Mouse (Mus musculus) midbrain, embryonic 12.5 days (tissue): Measurements from ENCODE around the gene Prss16. TPM values are rescaled to one million over a fixed set of nuclear protein-coding genes. Genes with fewer than 3 reads are reported as not detected.

Experiments
- ATAC-seq: fragments of 200-750 bp; cut with Nextera tagmentation; 2 replicates; pipeline ENCODE4 v1.8.0; 2017; ENCODE audit warnings: low read depth, moderate TSS enrichment, moderate library complexity; ENCODE audit not compliant: low FRiP score
- H3K27ac ChIP-seq: fragments of 300-500 bp; sonication (generic); replicated peaks from 2 replicates; pipeline ENCODE4 v1.5.1; 2016; ENCODE audit warnings: mild to moderate bottlenecking
- H3K27me3 ChIP-seq: fragments of 300-500 bp; sonication (generic); 2 replicates; pipeline ENCODE4 v1.6.1; 2016; ENCODE audit warnings: mild to moderate bottlenecking
- H3K36me3 ChIP-seq: fragments of 300-500 bp; sonication (generic); 2 replicates; pipeline ENCODE4 v1.6.1; 2016
- H3K4me1 ChIP-seq: fragments of 300-500 bp; sonication (generic); 2 replicates; pipeline ENCODE4 v1.6.1; 2016
- H3K4me2 ChIP-seq: fragments of 300-500 bp; sonication (generic); replicated peaks from 2 replicates; pipeline ENCODE4 v1.6.1; 2016; ENCODE audit warnings: mild to moderate bottlenecking, moderate library complexity
- H3K4me3 ChIP-seq: fragments of 300-500 bp; sonication (generic); 2 replicates; pipeline ENCODE4 v1.5.1; 2016; ENCODE audit warnings: mild to moderate bottlenecking
- H3K9ac ChIP-seq: fragments of 300-500 bp; sonication (generic); replicated peaks from 2 replicates; pipeline ENCODE4 v1.6.1; 2016; ENCODE audit warnings: mild to moderate bottlenecking, moderate library complexity
- H3K9me3 ChIP-seq: fragments of 300-500 bp; sonication (generic); 2 replicates; pipeline ENCODE4 v1.6.1; 2016; ENCODE audit warnings: mild to moderate bottlenecking
- WGBS: fragments of 180-500 bp; shearing (Covaris S2); methylation state at CpG from one replicate; pipeline ENCODE4 v1.1.7; 2016; 5-methylcytosine and 5-hydroxymethylcytosine counted together
- polyA plus RNA-seq: library from polyadenylated mRNA; unstranded; fragments of >200 nt; fragmentation: Nextera tagmentation; extraction: Ambion mirVana; gene quantifications from 2 replicates; pipeline ENCODE4 v1.2.1, GENCODE M21; 2016

Gene Prss16
- polyA plus RNA-seq, 1 experiment from 2014 or later, result not detected

DNA sequence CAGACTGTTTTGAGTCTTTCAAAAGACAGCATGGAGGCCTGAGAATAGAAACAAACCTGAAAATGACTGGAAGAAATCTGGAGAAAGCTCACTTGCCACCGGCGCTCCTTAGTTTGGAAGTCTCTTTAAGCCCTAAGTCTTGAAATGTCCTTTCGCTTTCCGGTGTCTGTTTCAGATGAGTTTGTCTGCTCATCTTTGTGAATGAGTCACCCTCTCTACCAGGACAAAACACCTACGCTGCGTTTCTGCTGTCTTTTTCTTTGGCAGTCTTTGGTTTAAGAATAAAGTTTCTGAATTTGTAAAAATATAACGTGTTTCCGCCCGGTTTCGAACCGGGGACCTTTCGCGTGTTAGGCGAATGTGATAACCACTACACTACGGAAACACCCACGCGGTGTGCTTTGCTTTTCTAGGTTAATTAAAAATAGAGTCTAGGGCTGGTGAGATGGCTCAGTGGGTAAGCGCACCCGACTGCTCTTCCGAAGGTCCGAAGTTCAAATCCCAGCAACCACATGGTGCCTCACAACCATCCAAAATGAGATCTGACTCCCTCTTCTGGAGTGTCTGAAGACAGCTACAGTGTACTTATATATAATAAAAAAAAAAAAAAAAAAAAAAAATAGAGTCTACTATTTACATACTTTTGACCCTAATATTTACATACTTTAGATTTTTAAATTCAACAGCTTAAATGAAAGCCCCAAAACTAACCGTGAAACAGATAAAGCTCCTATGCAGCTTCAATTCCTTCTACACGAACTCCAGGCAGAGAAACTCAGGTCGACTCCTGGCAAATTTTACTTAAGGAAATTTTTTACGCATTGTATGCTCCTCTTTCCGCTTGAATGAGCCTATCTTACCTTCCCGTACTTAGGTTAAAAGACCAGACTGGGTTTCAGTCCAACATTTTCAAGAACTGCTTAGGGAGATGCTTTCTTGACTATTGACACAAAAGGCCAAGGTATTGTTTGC lies 6.2 kb upstream of the Prss16 start:
- WGBS, result 15% methylated on average over 27 of the region's 27 CpGs

GRCm38 (mm10) chr13:22014411-22014845 lies 4.9 kb upstream of the Prss16 start:
- Histone ChIP-seq H3K4me3 (no peak overlapping the region), H3K9ac (no peak overlapping the region), H3K4me1 (no peaks in the 10 kb centered on the region), H3K27me3 (peaks cover 80% of the 10 kb centered on the region), H3K4me2 (peak overlapping the region; percentile 19; the same call in 1 of the 2 replicates), H3K9me3 (no peaks in the 10 kb centered on the region), H3K36me3 (no peaks in the 10 kb centered on the region), H3K27ac (no peak overlapping the region)
- WGBS, result 24% methylated on average over 17 of the region's 17 CpGs
- no peak for ATAC-seq

More for the DNA sequence above, 6.2 kb upstream of the Prss16 start:
- peak; percentile 29; the same call in 1 of the 2 replicates for ATAC-seq
- H3K9me3 ChIP-seq, result no peaks in the 10 kb centered on the region
- no peak overlapping the region for H3K4me2 ChIP-seq
- H3K9ac ChIP-seq, result no peak overlapping the region
- H3K27ac ChIP-seq, result no peak overlapping the region
- H3K4me1 ChIP-seq, result peaks cover 5% of the 10 kb centered on the region
- H3K27me3 ChIP-seq, result peaks cover 79% of the 10 kb centered on the region
- H3K36me3 ChIP-seq, result no peaks in the 10 kb centered on the region
- H3K4me3 ChIP-seq, result no peak overlapping the region

- Histone ChIP-seq H3K4me2 (peak overlapping the region; percentile 19; the same call in 1 of the 2 replicates), H3K27ac (no peak overlapping the region), H3K4me3 (no peak overlapping the region), H3K9ac (no peak overlapping the region), H3K36me3 (no peaks in the 10 kb centered on the region), H3K27me3 (peaks cover 80% of the 10 kb centered on the region), H3K4me1 (no peaks in the 10 kb centered on the region), H3K9me3 (no peaks in the 10 kb centered on the region)
- 17% methylated on average over 13 of the region's 13 CpGs for WGBS
- no peak for ATAC-seq
Measured at GRCm38 (mm10) chr13:22013716-22014115, 4.2 kb upstream of the Prss16 start.

- Histone ChIP-seq H3K4me2 (no peak overlapping the region), H3K27me3 (peaks cover 93% of the 10 kb centered on the region), H3K4me1 (peaks cover 20% of the 10 kb centered on the region), H3K9ac (no peak overlapping the region), H3K4me3 (no peak overlapping the region), H3K9me3 (no peaks in the 10 kb centered on the region), H3K27ac (no peak overlapping the region), H3K36me3 (no peaks in the 10 kb centered on the region)
- ATAC-seq, result no peak
- 80% methylated on average over 3 of the region's 3 CpGs for WGBS
Measured at GRCm38 (mm10) chr13:22008707-22009106, 835 bp downstream of the Prss16 start.

- no peaks in the 10 kb centered on the region for H3K36me3 ChIP-seq
- peaks cover 95% of the 10 kb centered on the region for H3K27me3 ChIP-seq
- peaks cover 20% of the 10 kb centered on the region for H3K4me1 ChIP-seq
- H3K9me3 ChIP-seq, result no peaks in the 10 kb centered on the region
- no peak for ATAC-seq
- no peak overlapping the region for H3K9ac ChIP-seq
- no peak overlapping the region for H3K4me3 ChIP-seq
- WGBS, result 54% methylated on average over 7 of the region's 7 CpGs
- H3K4me2 ChIP-seq, result no peak overlapping the region
- no peak overlapping the region for H3K27ac ChIP-seq
Measured at GRCm38 (mm10) chr13:22007872-22008271, 1.7 kb downstream of the Prss16 start.

DNA sequence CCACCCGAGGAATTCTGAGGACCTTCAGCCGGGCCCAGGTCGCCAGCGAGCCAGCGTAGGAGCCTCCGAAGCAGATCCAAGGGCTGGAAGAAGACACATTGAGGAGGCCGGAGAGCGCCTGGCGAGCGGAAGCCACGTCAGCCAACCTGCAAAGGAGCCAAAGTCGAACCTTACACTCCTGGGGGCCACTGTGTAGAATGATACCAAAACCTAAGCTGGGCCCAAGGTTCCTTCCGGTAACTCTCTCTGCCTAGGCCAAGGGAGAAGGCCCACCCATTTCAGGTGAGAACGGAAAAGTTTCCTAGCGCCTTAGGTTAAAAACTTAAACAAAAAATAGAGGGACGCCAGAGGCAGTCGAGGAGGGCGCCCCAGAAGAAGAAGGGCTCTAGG lies 2.4 kb downstream of the Prss16 start:
- Histone ChIP-seq H3K27ac (no peak overlapping the region), H3K4me2 (peak overlapping the region; percentile 85), H3K4me1 (peaks cover 20% of the 10 kb centered on the region), H3K4me3 (peak overlapping the region; percentile 49), H3K9ac (0 out of 2 replicates have a peak overlapping the region, but pooled peaks have one; percentile 28), H3K9me3 (no peaks in the 10 kb centered on the region), H3K27me3 (peaks cover 96% of the 10 kb centered on the region), H3K36me3 (no peaks in the 10 kb centered on the region)
- 2% methylated on average over 18 of the region's 18 CpGs for WGBS
- no peak; the same call in 1 of the 2 replicates for ATAC-seq

GRCm38 (mm10) chr13:22006334-22007120 lies 3.0 kb downstream of the Prss16 start:
- peaks cover 20% of the 10 kb centered on the region for H3K4me1 ChIP-seq
- under 1% methylated on average over 38 of the region's 38 CpGs for WGBS
- no peaks in the 10 kb centered on the region for H3K36me3 ChIP-seq
- H3K9ac ChIP-seq, result peak overlapping the region; percentile 50
- peak overlapping the region; percentile 49 for H3K4me3 ChIP-seq
- no peaks in the 10 kb centered on the region for H3K9me3 ChIP-seq
- ATAC-seq, result peak; percentile 88
- H3K27ac ChIP-seq, result no peak overlapping the region
- peaks cover 98% of the 10 kb centered on the region for H3K27me3 ChIP-seq
- peak overlapping the region; percentile 85 for H3K4me2 ChIP-seq

DNA sequence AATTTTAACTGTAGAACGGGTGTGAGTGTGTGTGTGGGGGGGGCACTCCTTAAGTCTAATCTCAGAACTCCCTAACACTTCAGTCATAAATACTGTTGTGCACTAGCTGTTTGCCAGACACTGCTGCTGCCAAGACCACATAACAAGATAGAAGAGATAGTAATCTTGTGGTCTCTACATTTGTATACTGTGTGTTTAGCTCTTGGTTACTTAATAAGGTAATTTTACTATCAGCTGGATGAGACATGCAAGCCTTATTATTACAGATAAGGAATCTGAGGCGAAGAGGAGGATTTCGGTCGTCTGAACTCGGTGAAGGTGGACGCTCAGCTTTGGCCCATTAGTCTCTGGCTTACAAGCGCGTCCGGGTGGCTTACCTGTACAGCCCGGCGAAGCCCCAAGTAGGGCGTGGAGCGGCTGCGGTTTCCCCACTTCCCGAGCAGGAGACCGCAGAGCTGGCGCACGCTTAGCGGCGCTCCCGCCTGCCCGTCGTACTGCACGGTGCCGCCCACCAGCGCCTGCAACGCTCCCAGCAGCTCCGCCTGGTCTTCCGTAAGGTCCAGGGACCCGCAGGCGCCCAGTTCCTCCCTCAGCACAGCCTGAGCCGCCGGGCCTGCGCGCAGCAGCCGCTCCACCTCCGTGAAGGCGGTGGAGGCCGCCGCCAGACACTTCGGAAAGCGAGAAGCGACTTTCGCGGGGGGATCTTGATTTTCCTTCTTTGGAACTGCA lies 3.8 kb downstream of the Prss16 start:
- H3K4me3 ChIP-seq, result peak overlapping the region; percentile 49
- H3K4me1 ChIP-seq, result peaks cover 20% of the 10 kb centered on the region
- no peaks in the 10 kb centered on the region for H3K9me3 ChIP-seq
- H3K27me3 ChIP-seq, result peaks cover 100% of the 10 kb centered on the region
- no peak overlapping the region for H3K27ac ChIP-seq
- WGBS, result under 1% methylated on average over 45 of the region's 45 CpGs
- ATAC-seq, result peak; percentile 88
- no peaks in the 10 kb centered on the region for H3K36me3 ChIP-seq
- H3K9ac ChIP-seq, result peak overlapping the region; percentile 50
- peak overlapping the region; percentile 85 for H3K4me2 ChIP-seq

GRCm38 (mm10) chr13:22001823-22002222 lies 7.7 kb downstream of the Prss16 start:
- no peaks in the 10 kb centered on the region for H3K9me3 ChIP-seq
- peaks cover 22% of the 10 kb centered on the region for H3K4me1 ChIP-seq
- no peak overlapping the region for H3K27ac ChIP-seq
- WGBS, result 41% methylated on average over 5 of the region's 5 CpGs
- peaks cover 98% of the 10 kb centered on the region for H3K27me3 ChIP-seq
- no peak overlapping the region for H3K4me2 ChIP-seq
- no peak overlapping the region for H3K9ac ChIP-seq
- ATAC-seq, result no peak
- no peaks in the 10 kb centered on the region for H3K36me3 ChIP-seq
- H3K4me3 ChIP-seq, result no peak overlapping the region

GRCm38 (mm10) chr13:22001346-22001745 lies 8.2 kb downstream of the Prss16 start:
- H3K4me3 ChIP-seq, result no peak overlapping the region
- no peak for ATAC-seq
- H3K36me3 ChIP-seq, result no peaks in the 10 kb centered on the region
- no peak overlapping the region for H3K9ac ChIP-seq
- peaks cover 98% of the 10 kb centered on the region for H3K27me3 ChIP-seq
- 62% methylated on average over 2 of the region's 2 CpGs for WGBS
- H3K4me2 ChIP-seq, result no peak overlapping the region
- H3K27ac ChIP-seq, result no peak overlapping the region
- H3K9me3 ChIP-seq, result no peaks in the 10 kb centered on the region
- peaks cover 20% of the 10 kb centered on the region for H3K4me1 ChIP-seq

GRCm38 (mm10) chr13:21999147-21999546 lies 10.4 kb downstream of the Prss16 start:
- Histone ChIP-seq H3K4me1 (peaks cover 19% of the 10 kb centered on the region; the same call in 1 of the 2 replicates), H3K36me3 (no peaks in the 10 kb centered on the region), H3K4me3 (no peak overlapping the region), H3K4me2 (no peak overlapping the region), H3K9me3 (no peaks in the 10 kb centered on the region), H3K27ac (no peak overlapping the region), H3K27me3 (peaks cover 91% of the 10 kb centered on the region), H3K9ac (no peak overlapping the region)
- 35% methylated on average over 4 of the region's 4 CpGs for WGBS
- ATAC-seq, result no peak
